Mouse (Mus musculus) forebrain, embryonic 12.5 days (tissue): ENCODE data around the gene Krba1. TPM values are rescaled to one million over a fixed set of nuclear protein-coding genes. Genes with fewer than 3 reads are reported as not detected.
A peak's percentile ranks its signal among the peaks of the same experiment; 100 is the strongest.

Experiments
- ATAC-seq: fragments of 200-750 bp; cut with Nextera tagmentation; 2 replicates; pipeline ENCODE4 v1.8.0; 2017; ENCODE audit warnings: moderate TSS enrichment; ENCODE audit not compliant: low FRiP score
- H3K27ac ChIP-seq: fragments of 300-500 bp; sonication (generic); 2 replicates; pipeline ENCODE4 v1.5.1; 2016; ENCODE audit warnings: mild to moderate bottlenecking
- H3K27me3 ChIP-seq: fragments of 300-500 bp; sonication (generic); 2 replicates; pipeline ENCODE4 v1.6.1; 2016; ENCODE audit warnings: mild to moderate bottlenecking
- H3K36me3 ChIP-seq: fragments of 300-500 bp; sonication (generic); replicated peaks from 2 replicates; pipeline ENCODE4 v1.6.1; 2016; ENCODE audit warnings: mild to moderate bottlenecking
- H3K4me1 ChIP-seq: fragments of 300-500 bp; sonication (generic); 2 replicates; pipeline ENCODE4 v1.6.1; 2016
- H3K4me2 ChIP-seq: fragments of 300-500 bp; sonication (generic); 2 replicates; pipeline ENCODE4 v1.6.1; 2016; ENCODE audit warnings: mild to moderate bottlenecking, moderate library complexity
- H3K4me3 ChIP-seq: fragments of 300-500 bp; sonication (generic); replicated peaks from 2 replicates; pipeline ENCODE4 v1.5.1; 2016; ENCODE audit warnings: mild to moderate bottlenecking
- H3K9ac ChIP-seq: fragments of 300-500 bp; sonication (generic); 2 replicates; pipeline ENCODE4 v1.6.1; 2016; ENCODE audit warnings: mild to moderate bottlenecking
- H3K9me3 ChIP-seq: fragments of 300-500 bp; sonication (generic); 2 replicates; pipeline ENCODE4 v1.6.1; 2016
- WGBS: fragments of 180-500 bp; shearing (Covaris S2); methylation state at CpG from one replicate; pipeline ENCODE4 v1.1.7; 2016; 5-methylcytosine and 5-hydroxymethylcytosine counted together
- polyA plus RNA-seq: library from polyadenylated mRNA; unstranded; fragments of >200 nt; fragmentation: Nextera tagmentation; extraction: Ambion mirVana; gene quantifications from 2 replicates; pipeline ENCODE4 v1.2.1, GENCODE M21; 2016

Gene Krba1
- polyA plus RNA-seq, 1 experiment from 2014 or later = 27.2 TPM

DNA sequence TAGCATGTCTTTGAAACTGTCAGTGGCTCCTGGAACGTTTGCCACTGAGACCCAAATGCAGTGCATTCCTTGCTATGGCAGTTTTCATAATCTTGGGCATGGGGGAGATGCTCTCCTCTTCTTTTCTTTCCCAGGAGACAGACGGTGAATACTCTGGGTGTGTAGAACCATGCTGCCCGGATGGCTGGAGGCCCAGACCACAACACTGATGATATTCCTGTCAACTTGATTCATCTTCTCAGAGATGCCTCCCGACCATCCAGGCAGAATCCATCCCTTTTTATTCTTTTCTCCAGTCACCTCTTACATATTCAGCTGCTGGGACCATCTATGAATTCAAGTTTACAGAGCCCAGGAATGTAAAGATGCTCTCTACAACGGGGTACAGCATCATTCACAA, 35.4 kb downstream of the Krba1 start:
- no peaks in the 10 kb centered on the region for H3K9me3 ChIP-seq
- H3K4me1 ChIP-seq = peaks cover 3% of the 10 kb centered on the region; the same call in 1 of the 2 replicates

DNA sequence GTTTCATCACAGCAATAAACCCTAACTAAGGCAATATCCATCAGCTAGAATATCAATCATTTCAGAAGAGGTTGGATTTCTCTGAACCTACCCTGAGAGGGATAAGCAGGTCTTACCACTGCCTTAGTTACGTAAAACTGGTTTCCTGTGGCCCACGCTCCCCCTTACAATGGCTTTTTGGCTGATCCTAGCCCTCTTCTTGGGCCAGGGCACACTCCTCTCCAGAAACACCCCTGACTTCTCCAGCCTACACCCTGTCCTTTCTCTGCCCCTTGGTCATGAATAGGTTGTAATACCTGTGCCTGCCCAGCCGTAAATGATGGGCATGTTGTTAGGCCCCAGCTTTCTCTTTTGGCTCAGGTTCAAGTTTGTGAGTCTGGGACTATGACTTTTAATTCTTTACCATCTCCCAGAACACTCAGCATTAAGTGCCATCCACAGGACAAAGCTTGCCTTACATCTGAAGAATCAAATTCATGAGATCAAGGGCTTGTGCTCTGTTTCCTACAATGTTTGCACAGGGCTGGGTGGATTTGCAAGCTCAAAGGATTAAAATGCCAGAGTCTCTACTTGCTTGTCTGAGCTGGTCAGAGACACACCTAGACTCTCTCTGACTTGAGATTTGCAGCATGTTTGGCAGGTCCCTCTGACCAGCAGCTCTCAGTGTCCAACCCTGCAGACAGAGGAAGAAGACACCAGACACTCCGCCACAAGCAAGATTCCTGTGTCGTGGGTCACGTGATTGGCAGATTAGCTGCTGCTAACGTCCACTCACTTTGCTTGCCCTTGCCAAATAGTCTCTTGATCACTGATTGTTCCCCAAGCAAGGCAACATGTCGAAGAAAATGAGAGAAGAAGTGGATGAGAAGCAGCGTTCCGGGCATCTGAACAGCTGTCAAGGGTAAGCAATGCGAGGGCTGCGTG, 37.8 kb downstream of the Krba1 start:
- Histone ChIP-seq H3K36me3 (peaks cover 13% of the 10 kb centered on the region), H3K27ac (no peak overlapping the region), H3K9ac (no peak overlapping the region), H3K27me3 (peaks cover 15% of the 10 kb centered on the region), H3K4me1 (peaks cover 6% of the 10 kb centered on the region; the same call in 1 of the 2 replicates), H3K4me3 (no peak overlapping the region), H3K9me3 (no peaks in the 10 kb centered on the region), H3K4me2 (no peak overlapping the region)
- WGBS = 74% methylated on average over 12 of the region's 12 CpGs
- ATAC-seq = no peak

More for the DNA sequence above, 35.4 kb downstream of the Krba1 start:
- Histone ChIP-seq H3K9ac (no peak overlapping the region), H3K27me3 (no peaks in the 10 kb centered on the region), H3K27ac (no peak overlapping the region), H3K36me3 (no peaks in the 10 kb centered on the region), H3K4me3 (no peak overlapping the region), H3K4me2 (no peak overlapping the region)
- ATAC-seq = no peak
- WGBS = 80% methylated on average over 5 of the region's 5 CpGs

DNA sequence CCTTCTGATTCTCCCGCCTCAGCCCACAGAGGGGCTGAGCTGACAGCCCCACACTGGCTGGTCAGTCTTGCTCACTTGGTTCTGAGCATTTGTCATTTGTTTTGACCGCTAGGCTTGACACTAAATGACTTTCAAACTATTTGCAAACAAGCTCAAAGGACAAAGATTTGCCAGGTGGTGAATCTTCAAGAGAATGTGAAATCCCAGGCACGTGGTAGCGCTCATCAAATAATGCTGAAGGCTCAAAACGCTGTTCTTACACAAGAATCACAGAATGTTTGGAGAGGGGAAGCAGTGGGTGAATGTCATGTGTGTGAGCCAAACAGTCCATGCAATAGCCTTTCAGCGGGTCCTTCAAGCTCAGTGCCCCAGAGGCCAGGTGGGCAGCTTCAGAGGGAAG, 39.3 kb downstream of the Krba1 start:
- Histone ChIP-seq H3K27ac (no peak overlapping the region), H3K4me1 (peaks cover 21% of the 10 kb centered on the region), H3K9ac (no peak overlapping the region), H3K27me3 (peaks cover 30% of the 10 kb centered on the region), H3K9me3 (no peaks in the 10 kb centered on the region), H3K36me3 (peaks cover 22% of the 10 kb centered on the region), H3K4me2 (no peak overlapping the region), H3K4me3 (no peak overlapping the region)
- WGBS = 63% methylated on average over 6 of the region's 6 CpGs
- ATAC-seq = no peak

DNA sequence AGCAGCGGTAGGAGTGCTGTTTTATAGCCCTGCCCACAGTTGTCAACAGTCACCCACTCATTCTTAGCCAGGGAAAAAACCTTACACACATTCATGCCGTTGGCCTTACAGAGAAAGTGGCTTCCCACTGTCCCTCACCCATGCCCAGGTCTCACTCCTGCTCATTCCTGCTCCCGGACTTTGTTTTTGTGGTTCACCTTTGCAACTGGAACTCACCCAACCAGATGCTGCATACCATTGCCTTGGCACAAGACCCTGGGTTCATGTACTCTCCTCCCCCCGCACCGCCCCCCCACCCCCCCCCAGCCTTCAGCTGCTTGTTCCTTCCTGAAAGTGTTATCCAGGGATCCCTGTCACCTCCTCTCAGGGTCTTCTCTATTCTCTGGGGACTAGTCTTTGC, 39.7 kb downstream of the Krba1 start:
- Histone ChIP-seq H3K4me2 (no peak overlapping the region), H3K4me1 (peaks cover 25% of the 10 kb centered on the region), H3K27me3 (peaks cover 35% of the 10 kb centered on the region), H3K27ac (no peak overlapping the region), H3K9me3 (no peaks in the 10 kb centered on the region), H3K9ac (no peak overlapping the region), H3K4me3 (no peak overlapping the region), H3K36me3 (peaks cover 22% of the 10 kb centered on the region)
- ATAC-seq = no peak
- WGBS = 75% methylated on average over 5 of the region's 5 CpGs

DNA sequence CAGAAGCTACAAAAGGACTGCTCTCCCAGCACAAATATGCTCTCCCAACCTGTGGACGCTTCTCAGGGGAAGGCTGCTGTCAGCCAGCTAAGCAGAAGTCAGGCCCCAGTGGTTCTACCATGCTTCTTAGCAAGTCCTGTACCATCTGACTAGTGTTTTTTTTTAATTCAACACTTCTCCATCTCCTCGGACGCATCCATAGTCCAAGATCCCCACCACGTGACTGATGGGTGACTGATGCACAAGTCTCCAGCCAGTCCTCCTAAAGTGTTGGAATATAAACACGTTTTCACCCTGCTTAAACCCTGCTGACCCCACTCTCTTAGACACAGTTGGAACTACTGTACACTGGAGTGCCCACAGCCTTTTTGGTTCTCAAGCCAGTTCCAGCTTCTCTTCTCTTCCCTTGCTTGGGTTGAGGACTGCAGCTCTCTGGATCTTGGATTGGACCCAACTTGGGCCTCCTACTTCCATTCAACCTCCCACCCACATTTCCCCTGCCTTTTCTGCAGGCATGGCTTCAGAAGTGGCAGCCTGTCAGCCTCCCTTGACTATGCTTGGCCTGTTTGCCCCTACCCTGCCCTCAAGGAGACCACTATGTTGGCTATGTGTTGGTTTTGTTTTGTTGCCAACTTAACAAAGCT, 40.4 kb downstream of the Krba1 start:
- ATAC-seq = no peak

DNA sequence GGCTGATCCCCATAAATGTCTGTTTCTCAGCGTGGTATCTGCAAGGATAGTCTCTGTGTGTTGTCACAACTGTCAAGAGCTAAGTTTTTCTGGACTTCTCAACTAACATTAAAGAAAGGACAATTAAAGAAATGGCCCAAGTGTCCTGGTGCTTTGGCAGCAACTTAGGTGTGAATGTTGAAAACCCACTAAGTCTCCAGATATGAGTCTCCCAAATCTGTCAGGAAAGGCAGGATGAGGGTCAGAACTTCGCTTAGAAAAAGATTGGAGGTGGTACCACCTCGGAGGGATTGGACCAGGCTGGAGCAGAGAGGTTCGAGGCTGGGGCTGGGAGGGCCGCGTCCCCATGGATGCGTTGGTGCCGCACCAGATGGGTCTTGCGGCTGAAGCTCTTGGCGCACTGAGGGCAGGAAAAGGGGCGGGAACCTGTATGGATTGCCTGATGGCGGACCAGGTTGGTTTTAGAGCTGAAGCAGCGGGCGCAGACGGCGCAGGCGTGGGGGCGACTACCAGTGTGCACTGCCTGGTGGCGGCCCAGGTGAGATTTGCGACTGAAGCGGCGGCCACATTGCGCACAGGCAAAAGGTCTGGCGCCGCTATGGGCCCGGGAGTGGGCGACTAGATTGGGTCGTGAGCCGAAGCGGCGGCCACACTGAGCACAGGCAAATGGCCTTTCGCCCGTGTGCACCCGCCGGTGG, 42.4 kb downstream of the Krba1 start:
- ATAC-seq = peak; percentile 10; the same call in 1 of the 2 replicates
- H3K4me2 ChIP-seq = peak overlapping the region; percentile 38; the same call in 1 of the 2 replicates
- H3K4me3 ChIP-seq = peak overlapping the region; percentile 23
- H3K27me3 ChIP-seq = peaks cover 39% of the 10 kb centered on the region
- no peaks in the 10 kb centered on the region for H3K9me3 ChIP-seq
- peaks cover 34% of the 10 kb centered on the region for H3K4me1 ChIP-seq
- no peak overlapping the region for H3K9ac ChIP-seq
- peaks cover 39% of the 10 kb centered on the region for H3K36me3 ChIP-seq
- H3K27ac ChIP-seq = no peak overlapping the region
- 31% methylated on average over 35 of the region's 35 CpGs for WGBS

More for the DNA sequence above, 40.4 kb downstream of the Krba1 start:
- peaks cover 39% of the 10 kb centered on the region for H3K27me3 ChIP-seq
- H3K4me3 ChIP-seq = no peak overlapping the region
- H3K4me1 ChIP-seq = peaks cover 32% of the 10 kb centered on the region
- no peak overlapping the region for H3K27ac ChIP-seq
- no peaks in the 10 kb centered on the region for H3K9me3 ChIP-seq
- no peak overlapping the region for H3K9ac ChIP-seq
- no peak overlapping the region for H3K4me2 ChIP-seq
- H3K36me3 ChIP-seq = peaks cover 22% of the 10 kb centered on the region
- 79% methylated on average over 5 of the region's 5 CpGs for WGBS

DNA sequence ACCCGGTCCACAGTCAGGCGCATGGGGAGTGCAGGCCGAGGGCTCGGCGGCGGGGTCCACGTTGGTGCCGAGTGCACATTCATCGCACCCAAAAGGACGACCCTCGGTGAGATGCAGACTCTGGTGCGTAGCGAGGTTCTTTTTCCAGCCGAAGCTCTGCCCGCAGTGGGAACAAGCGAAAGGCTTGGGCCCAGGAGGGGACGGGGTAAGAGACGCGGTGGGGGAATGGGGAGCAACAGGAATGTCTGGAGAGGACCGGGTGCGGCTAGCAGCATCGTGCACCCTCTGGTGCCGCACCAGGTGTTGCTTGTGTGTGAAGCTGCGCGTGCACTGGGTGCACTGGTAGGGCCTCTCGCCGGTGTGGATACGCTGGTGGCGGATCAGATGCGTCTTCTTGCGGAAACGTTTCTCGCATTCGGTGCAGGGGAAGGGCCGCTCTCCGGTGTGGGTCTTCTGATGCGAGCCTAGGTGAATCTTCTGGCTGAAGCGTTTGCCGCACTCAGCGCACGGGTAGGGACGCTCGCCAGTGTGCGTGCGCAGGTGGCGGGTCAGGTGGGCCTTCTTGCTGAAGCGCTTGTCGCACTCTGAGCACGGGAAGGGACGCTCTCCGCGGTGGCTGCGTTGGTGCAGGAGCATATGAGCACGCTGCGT, 43.2 kb downstream of the Krba1 start:
- Histone ChIP-seq H3K4me3 (peak overlapping the region; percentile 23), H3K27me3 (peaks cover 39% of the 10 kb centered on the region), H3K27ac (no peak overlapping the region), H3K9ac (no peak overlapping the region), H3K9me3 (no peaks in the 10 kb centered on the region), H3K4me2 (peak overlapping the region; percentile 38), H3K36me3 (peaks cover 39% of the 10 kb centered on the region), H3K4me1 (peaks cover 38% of the 10 kb centered on the region)
- 12% methylated on average over 55 of the region's 55 CpGs for WGBS
- 0 out of 2 replicates have a peak, but pooled peaks have one; percentile 9 for ATAC-seq

DNA sequence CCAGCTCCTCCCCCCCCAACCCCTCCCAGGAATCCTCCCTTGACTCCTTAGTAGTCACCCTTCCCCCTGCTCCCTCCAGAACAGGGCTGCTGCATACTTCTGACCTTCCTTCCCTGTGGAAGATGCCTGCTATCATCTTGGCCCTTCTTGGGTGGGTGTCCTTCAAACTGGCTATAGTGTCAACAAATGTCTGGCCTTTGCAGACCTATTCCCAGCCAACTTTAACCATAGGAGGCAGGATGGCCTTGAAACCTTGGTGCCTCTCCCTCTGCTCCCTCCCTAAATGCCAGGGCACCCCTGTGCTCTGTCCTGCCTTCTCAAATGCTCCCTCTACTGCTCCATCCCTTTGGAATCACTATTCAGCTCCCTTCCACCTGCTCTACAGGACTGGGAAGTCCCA, 44.3 kb downstream of the Krba1 start:
- Histone ChIP-seq H3K9ac (no peak overlapping the region), H3K4me1 (peaks cover 39% of the 10 kb centered on the region), H3K4me3 (no peak overlapping the region), H3K9me3 (no peaks in the 10 kb centered on the region), H3K36me3 (peaks cover 39% of the 10 kb centered on the region), H3K27ac (no peak overlapping the region), H3K27me3 (peaks cover 39% of the 10 kb centered on the region), H3K4me2 (no peak overlapping the region)
- no peak for ATAC-seq

DNA sequence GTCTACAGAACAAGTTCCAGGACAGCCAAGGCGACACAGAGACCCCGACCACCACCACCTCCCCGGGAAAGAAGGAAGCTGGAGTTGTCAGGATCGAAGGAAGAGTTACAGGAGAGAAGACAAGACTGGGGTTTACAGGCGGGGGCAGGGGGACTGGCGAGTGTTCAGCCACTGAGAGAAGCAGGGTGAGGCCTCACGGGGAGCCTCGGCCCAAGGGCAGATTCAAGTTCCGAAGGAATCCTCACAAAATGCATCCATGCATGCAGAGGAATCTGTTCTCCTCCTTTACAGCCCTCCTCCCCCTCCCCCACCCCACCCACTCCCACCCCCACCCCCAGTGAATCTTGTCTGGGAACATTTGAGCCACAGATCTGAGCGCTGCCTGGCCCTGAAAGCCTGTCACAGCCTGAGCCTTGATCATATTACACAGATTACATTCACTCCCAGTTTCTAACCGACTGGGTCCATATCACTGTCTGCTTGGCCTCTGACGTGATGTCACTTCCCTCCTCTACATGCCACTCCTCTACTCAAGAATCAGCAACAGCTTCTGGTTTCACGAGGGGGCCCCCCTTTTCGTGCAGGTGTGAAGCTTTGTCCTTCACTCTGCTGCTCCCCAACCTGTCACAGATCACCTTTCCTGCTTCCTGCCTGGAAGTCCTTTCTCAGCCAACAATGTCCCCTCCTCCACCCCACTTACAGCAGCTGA, 45.1 kb downstream of the Krba1 start:
- H3K4me1 ChIP-seq = peaks cover 40% of the 10 kb centered on the region
- no peak overlapping the region for H3K4me2 ChIP-seq
- WGBS = 41% methylated on average over 14 of the region's 14 CpGs
- 0 out of 2 replicates have a peak overlapping the region, but pooled peaks have one; percentile 25 for H3K9ac ChIP-seq
- ATAC-seq = no peak
- peaks cover 39% of the 10 kb centered on the region for H3K27me3 ChIP-seq
- 0 out of 2 replicates have a peak overlapping the region, but pooled peaks have one; percentile 19 for H3K27ac ChIP-seq
- peaks cover 39% of the 10 kb centered on the region for H3K36me3 ChIP-seq
- H3K9me3 ChIP-seq = no peaks in the 10 kb centered on the region
- H3K4me3 ChIP-seq = no peak overlapping the region

DNA sequence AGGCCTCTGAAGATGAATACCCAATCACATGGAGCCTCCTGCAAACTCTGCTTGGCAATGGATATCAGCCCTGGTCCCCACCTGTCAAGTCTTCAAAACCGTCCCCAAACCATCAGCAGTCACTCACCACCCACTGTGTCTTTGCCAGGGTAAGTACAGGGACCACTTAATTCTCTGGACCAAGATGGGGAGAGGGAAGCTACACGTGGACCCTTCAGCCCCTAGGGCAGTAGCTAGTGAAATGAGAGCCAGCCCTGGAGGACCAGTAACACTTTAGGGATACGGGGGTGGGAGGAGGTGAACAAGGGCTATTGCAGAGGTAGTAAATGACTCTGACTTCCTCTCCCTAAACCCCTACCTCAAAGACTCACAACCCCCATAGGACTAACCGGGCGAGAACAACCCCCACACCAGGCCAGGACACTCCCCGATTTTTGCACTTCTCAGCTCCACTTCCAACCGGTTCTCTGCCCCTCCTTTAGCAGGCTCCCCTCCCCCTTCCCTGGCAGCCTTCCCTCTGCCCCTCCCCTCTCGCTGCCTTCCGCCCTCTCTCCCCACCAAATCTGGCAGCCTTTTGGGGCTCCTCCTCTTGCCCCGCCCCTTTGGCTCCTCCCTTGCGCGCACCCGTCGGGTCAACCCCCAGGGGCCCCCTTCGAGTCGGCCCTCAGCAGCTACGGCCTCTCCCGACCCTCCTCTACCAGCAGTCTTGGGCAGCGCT, 48.4 kb downstream of the Krba1 start:
- Histone ChIP-seq H3K4me2 (peak overlapping the region; percentile 88), H3K9me3 (no peaks in the 10 kb centered on the region), H3K36me3 (peaks cover 20% of the 10 kb centered on the region), H3K27me3 (peaks cover 18% of the 10 kb centered on the region), H3K4me1 (peaks cover 41% of the 10 kb centered on the region), H3K9ac (peak overlapping the region; percentile 86), H3K4me3 (peak overlapping the region; percentile 74), H3K27ac (peak overlapping the region; percentile 93)
- WGBS = 1% methylated on average over 19 of the region's 19 CpGs
- ATAC-seq = peak; percentile 88
